Mouse (Mus musculus) cerebellum, adult 11 months (tissue): ENCODE data around the gene Lpp.

Experiments used
- DNase-seq: peaks from one replicate; pipeline ENCODE4 v3.0.0; 2022

Lpp gene

DNA sequence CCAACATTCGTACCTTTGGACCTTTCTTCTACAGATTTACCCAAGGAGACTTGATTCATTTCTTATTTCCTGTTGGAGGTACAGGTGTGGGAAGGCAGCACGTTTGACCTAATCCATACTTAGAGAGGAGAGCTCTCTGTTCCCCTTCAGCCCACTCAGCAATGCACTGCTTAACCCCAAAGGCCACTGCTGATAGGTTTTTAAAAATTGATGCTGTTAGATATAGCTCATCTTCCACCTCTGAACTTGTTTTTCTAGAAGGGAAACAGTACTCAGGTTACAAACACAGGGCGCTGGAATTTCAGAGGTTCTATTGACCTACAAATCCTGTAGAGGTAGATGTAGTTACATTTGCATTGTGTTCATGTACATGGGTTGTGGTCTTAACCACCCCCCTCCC is 80.7 kb downstream of the Lpp start:
- DNase-seq = no peak

DNA sequence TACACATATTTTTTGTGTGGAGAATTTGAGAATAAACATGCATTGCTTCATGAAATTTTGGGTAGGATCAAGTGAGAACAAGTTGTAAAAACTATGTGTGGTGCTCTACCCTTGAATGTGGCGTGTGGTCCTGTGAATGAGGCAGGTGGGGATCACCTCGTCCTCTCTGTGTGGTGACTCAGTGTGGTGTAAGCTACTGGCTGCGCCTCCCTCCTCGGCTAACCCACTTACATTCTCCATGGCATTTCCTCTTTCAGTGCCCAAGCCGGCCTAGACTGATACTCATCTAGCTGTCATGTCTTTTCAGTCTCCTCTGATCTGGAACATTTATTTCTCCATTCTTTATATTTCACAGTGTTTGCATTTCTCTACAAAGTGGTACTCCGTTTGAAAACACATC is 81.5 kb downstream of the Lpp start:
- no peak for DNase-seq

GRCm38 (mm10) chr16:24475305-24475947 is 82.1 kb downstream of the Lpp start:
- DNase-seq = no peak

DNA sequence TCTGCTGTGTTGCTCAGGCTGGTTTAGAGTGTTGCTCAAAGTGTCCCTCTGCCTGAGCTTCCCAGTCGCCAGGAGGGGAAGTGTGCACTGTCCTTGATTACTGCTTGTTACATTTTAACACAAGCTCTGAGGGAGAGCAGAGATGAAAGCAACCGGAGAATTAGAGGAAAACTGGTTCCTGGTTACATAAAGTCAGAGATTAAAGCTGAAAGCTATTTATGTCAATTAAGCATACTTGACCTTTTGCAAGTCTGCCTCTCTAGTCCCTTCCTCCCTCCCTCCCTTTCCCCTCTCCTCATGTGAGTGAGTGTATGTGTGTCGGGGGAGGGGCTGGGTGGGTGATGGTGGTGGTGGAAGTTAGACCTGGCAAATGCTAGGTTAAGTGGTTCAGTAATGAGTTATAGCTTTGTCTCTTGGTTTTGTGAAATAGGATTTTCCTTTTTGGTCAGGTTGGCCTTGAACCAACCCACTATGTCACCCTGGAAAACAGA is 83.6 kb downstream of the Lpp start:
- no peak for DNase-seq

- no peak for DNase-seq
These were observed 84.7 kb downstream of the Lpp start for GRCm38 (mm10) chr16:24478006-24478405.

GRCm38 (mm10) chr16:24478851-24479250 is 85.5 kb downstream of the Lpp start:
- DNase-seq = no peak

- no peak for DNase-seq
These were observed 89.3 kb downstream of the Lpp start for GRCm38 (mm10) chr16:24482648-24483047.

DNA sequence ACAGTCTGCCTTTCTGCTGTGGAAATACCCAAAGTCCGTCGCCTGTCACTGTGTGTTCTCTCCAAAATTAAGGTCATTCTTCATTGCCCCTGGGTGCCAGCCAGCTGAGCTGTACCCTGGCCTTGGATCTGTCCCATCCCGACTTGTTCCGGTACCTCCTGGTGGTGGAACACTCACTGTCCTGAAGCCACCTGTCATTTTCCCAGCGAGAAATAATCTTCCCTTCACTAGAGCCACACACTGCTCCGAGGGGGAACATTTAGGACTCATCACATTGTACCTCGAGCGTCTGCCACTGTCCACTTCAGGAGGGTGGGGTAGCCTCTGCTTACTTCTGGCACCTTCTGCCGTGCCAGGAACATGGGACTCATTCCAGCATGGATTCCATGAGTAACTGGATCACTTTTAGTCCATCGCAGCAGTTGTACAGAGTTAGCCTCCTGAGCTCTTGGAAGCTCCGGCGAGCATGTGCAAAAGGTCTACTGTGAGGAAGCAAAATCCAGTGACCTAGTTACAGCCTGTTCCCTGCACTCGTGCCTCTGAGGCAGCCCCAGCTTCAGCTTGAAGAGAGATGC is 90.3 kb downstream of the Lpp start:
- DNase-seq = peak; percentile 95

GRCm38 (mm10) chr16:24487782-24488241 is 94.5 kb downstream of the Lpp start:
- DNase-seq = no peak

DNA sequence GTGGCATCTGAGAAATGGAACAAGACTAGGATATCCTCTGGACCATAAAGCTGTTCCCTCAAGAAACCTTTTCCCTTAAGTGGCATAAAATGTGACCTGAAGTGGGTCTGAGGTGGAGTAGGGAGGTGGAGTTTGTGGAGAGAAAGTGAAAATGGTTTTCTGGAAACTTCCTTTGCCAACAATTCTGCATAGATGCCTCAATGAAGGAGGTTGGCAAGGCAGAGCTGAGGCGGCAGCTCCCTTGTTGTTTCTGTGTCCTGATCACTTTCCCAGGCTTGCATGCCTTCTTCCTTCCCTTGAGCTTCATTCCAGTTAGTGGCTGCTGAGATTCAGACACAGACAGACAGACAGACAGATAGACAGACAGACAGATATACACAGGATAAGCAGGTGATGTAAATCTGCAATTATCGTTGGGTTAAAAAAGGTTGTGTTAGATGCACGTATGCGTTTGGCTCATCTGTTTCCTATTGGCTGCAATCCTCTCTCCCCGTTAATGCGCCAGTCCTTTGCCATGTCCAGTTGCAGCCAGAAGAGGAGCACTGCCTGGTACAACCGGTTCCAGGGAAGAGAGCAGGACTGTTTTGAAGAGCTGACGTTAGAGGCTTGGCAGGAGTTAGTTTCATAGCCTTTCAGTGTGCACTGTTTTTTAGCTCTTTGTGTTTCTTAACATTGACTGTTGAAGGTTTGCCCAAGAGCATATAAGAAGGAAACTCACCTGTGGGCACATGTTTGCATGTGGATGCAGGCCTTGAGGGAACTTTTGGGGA is 96.4 kb downstream of the Lpp start:
- no peak for DNase-seq

GRCm38 (mm10) chr16:24490751-24491485 is 97.6 kb downstream of the Lpp start:
- no peak for DNase-seq

GRCm38 (mm10) chr16:24491486-24491758 is 98.1 kb downstream of the Lpp start:
- DNase-seq = no peak

DNA sequence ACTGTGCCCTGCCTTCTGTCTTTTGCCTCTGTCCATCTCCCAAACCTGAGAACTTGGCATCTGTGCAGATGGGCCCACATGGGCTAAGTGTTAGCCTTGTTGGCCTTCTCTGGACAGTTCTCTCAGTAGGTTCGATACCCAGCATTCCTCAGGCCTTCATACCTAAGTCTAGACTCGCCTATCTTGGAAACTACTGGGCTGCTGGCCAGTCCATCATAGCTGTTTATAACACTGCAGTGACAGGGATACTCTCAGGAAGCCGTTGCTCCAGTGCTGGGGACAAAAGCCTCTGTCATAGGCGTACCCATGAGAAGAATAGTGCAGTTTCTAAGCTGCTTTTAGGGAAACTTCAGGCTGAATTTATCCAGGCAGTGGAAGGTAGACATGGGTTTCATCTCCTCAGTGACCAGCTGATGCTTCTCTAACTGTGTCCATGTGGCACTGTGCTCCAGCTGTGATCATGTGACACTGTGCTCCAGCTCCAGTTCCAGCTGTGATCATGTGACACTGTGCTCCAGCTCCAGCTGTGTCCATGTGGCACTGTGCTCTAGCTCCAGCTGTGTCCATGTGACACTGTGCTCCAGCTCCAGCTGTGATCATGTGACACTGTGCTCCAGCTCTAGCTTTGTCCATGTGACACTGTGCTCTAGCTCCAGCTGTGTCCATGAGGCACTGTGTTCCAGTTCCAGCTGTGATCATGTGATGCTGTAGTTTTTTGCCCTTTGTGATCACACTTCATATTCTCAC is 99.1 kb downstream of the Lpp start:
- DNase-seq = no peak

GRCm38 (mm10) chr16:24494531-24494930 is 101.2 kb downstream of the Lpp start:
- no peak for DNase-seq

DNA sequence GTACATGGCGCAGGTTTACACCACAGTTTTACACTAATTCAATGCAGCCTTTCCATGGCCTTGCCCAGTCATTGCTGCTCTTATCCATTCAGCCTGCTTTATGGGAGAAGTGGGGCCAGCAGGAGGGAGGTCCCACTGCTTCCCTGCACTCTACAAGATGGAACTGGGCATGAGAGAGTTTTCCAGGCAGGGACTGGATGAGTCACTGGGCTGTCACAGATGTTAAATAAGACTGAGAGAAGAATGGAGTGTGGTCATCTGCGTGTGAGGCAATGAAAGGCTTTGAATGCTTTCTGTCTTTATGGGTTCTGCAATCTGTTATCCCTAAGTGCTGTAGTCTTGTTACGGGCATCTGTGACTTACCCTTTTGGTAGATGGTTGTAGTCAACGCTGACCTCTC is 102.2 kb downstream of the Lpp start:
- no peak for DNase-seq

DNA sequence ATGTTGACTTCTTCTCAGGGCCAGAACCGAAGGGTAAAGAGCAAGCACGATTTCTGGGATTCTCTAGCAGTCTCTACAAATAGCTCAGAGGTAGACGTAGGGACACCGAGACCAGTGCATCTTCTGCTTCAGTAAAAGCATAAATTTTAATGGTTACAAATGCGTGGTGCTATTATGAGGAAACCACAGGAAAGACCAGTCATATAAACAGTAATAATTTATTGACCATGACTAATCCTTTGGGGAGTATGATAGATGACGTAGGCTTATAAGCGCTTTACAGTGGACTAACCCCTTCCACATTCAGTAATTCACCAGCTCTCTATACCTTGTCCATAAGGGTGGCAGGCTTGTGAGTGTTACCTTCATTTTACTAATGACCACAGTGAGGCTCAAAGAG is 103.3 kb downstream of the Lpp start:
- DNase-seq = no peak

DNA sequence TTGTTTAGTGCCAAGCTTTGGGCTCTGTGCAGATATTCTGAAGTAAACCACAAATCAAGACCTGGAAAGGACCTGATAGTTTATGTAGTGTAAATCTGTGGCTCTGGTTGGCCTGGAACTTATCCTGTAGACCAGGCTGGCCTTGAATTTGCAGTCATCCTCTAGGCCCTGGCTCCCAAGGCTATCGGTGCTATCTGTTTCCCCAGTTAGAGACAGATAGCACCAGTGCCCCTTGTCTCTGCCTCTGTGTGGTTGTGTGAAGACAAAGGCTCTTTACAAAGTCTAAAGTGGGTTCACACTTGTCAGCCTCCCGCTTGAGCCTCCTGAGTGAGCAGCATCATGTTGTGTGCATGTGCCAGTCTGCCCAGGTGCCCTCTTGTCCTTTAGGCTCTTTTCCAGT is 104.1 kb downstream of the Lpp start:
- DNase-seq = no peak

GRCm38 (mm10) chr16:24498103-24498659 is 104.9 kb downstream of the Lpp start:
- no peak for DNase-seq

GRCm38 (mm10) chr16:24501197-24501596 is 107.9 kb downstream of the Lpp start:
- no peak for DNase-seq

- DNase-seq = no peak
These were observed 108.5 kb downstream of the Lpp start for GRCm38 (mm10) chr16:24501628-24502294.

GRCm38 (mm10) chr16:24502295-24502823 is 109.1 kb downstream of the Lpp start:
- DNase-seq = no peak
